Mouse (Mus musculus) MEL (cell line): Measurements from ENCODE around the gene Gm30191. TPM values are rescaled to one million over a fixed set of nuclear protein-coding genes. Genes with fewer than 3 reads are reported as not detected.

Source experiments
- DNase-seq: peaks from one replicate; pipeline ENCODE4 v3.0.0; 2011; ENCODE audit warnings: low read depth, low spot score
- H3K27ac ChIP-seq: 2 replicates; pipeline ENCODE4 v1.5.1; 2012; ENCODE audit warnings: low read depth, mild to moderate bottlenecking, control low read depth, low read length, moderate library complexity; ENCODE audit not compliant: control insufficient read depth
- H3K27me3 ChIP-seq, 2 experiments: fragments of 150-350 bp in 1 of 2; sonication (generic) in 1 of 2; 2 replicates each; pipeline ENCODE4 v1.6.1; 2012; ENCODE audit warnings: low read length in 2 of 2, mild to moderate bottlenecking in 2 of 2, improper control_type of control experiment in 1 of 2, moderate library complexity in 1 of 2; ENCODE audit not compliant: insufficient read depth in 2 of 2, control insufficient read depth in 1 of 2
- H3K36me3 ChIP-seq, 2 experiments: 2 replicates each; pipeline ENCODE4 v1.6.1; 2012 to 2014; ENCODE audit warnings: low read length in 2 of 2, improper control_type of control experiment in 1 of 2, inconsistent platforms in 1 of 2, mild to moderate bottlenecking in 1 of 2; ENCODE audit not compliant: insufficient read depth in 2 of 2, control insufficient read depth in 1 of 2
- H3K4me1 ChIP-seq, 2 experiments: fragments of 150-350 bp in 1 of 2; sonication (generic) in 1 of 2; 2 replicates each; pipeline ENCODE4 v1.6.1; 2012; ENCODE audit warnings: low read length in 2 of 2, improper control_type of control experiment in 1 of 2, mild to moderate bottlenecking in 1 of 2; ENCODE audit not compliant: insufficient read depth in 2 of 2, control insufficient read depth in 1 of 2
- H3K4me3 ChIP-seq, 2 experiments: fragments of 150-350 bp in 1 of 2; sonication (generic) in 1 of 2; 2 replicates each; pipeline ENCODE4 v1.5.1; 2012; ENCODE audit warnings: low read depth in 2 of 2, low read length in 2 of 2, mild to moderate bottlenecking in 2 of 2, moderate library complexity in 2 of 2, control low read depth in 1 of 2, improper control_type of control experiment in 1 of 2; ENCODE audit not compliant: control insufficient read depth in 1 of 2, insufficient read depth in 1 of 2
- H3K79me2 ChIP-seq: 2 replicates; pipeline ENCODE4 v1.6.1; 2012; ENCODE audit warnings: mild to moderate bottlenecking, low read length, moderate library complexity; ENCODE audit not compliant: control insufficient read depth, poor library complexity, insufficient read depth
- H3K9ac ChIP-seq: 2 replicates; pipeline ENCODE4 v1.6.1; 2012; ENCODE audit warnings: low read depth, mild to moderate bottlenecking, control low read depth, low read length, moderate library complexity; ENCODE audit not compliant: control insufficient read depth, poor library complexity, severe bottlenecking
- H3K9me3 ChIP-seq: fragments of 150-350 bp; sonication (generic); replicated peaks from 2 replicates; pipeline ENCODE4 v1.6.1; 2012; ENCODE audit warnings: mild to moderate bottlenecking, low read length, improper control_type of control experiment, moderate library complexity; ENCODE audit not compliant: insufficient read depth
- CHD1 ChIP-seq: IDR thresholded peaks from 2 replicates; pipeline ENCODE4 v1.6.1; 2012; ENCODE audit warnings: low read depth, mild to moderate bottlenecking, inconsistent platforms, low read length, improper control_type of control experiment
- CHD2 ChIP-seq: IDR thresholded peaks from 2 replicates; pipeline ENCODE4 v1.6.1; 2011; ENCODE audit warnings: low read length, improper control_type of control experiment
- CTCF ChIP-seq, 3 experiments: IDR thresholded peaks in 2 of 3; conservative IDR thresholded peaks in 1 of 3; 2 replicates each; pipeline ENCODE4 v1.5.1; 2011 to 2012; ENCODE audit warnings: low read length in 3 of 3, low read depth in 2 of 3, mild to moderate bottlenecking in 2 of 3, improper control_type of control experiment in 1 of 3, inconsistent platforms in 1 of 3, mixed read lengths in 1 of 3, moderate library complexity in 1 of 3; ENCODE audit not compliant: control insufficient read depth in 1 of 3, insufficient read depth in 1 of 3, poor library complexity in 1 of 3, severe bottlenecking in 1 of 3
- E2F4 ChIP-seq: IDR thresholded peaks from 2 replicates; pipeline ENCODE4 v1.6.1; 2011; ENCODE audit warnings: low read depth, low read length, improper control_type of control experiment, borderline replicate concordance
- ELF1 ChIP-seq: IDR thresholded peaks from 2 replicates; pipeline ENCODE4 v1.6.1; 2014; ENCODE audit warnings: low read depth, mild to moderate bottlenecking, inconsistent platforms, low read length, improper control_type of control experiment, moderate library complexity
- EP300 ChIP-seq, 2 experiments: IDR thresholded peaks; 2 replicates each; pipeline ENCODE4 v1.6.1; 2011; ENCODE audit warnings: improper control_type of control experiment in 2 of 2, low read length in 2 of 2, low read depth in 1 of 2, mild to moderate bottlenecking in 1 of 2
- ETS1 ChIP-seq: IDR thresholded peaks from 2 replicates; pipeline ENCODE4 v1.6.1; 2012; ENCODE audit warnings: low read depth, mild to moderate bottlenecking, inconsistent platforms, low read length, improper control_type of control experiment, moderate library complexity
- GABPA ChIP-seq: IDR thresholded peaks from 2 replicates; pipeline ENCODE4 v1.6.1; 2012; ENCODE audit warnings: low read depth, mild to moderate bottlenecking, inconsistent platforms, low read length, improper control_type of control experiment, moderate library complexity
- GATA1 ChIP-seq: IDR thresholded peaks from 2 replicates; pipeline ENCODE4 v1.6.1; 2011; ENCODE audit warnings: low read depth, low read length, improper control_type of control experiment
- KAT2A ChIP-seq: conservative IDR thresholded peaks from 2 replicates; pipeline ENCODE4 v1.6.1; 2012; ENCODE audit warnings: low read depth, low read length, improper control_type of control experiment, inconsistent platforms
- MEF2A ChIP-seq: IDR thresholded peaks from 2 replicates; pipeline ENCODE4 v1.6.1; 2014; ENCODE audit warnings: low read depth, mild to moderate bottlenecking, inconsistent platforms, low read length, improper control_type of control experiment; ENCODE audit not compliant: poor library complexity, insufficient replicate concordance, severe bottlenecking; ENCODE audit errors: extremely low read depth
- MXI1 ChIP-seq: IDR thresholded peaks from 2 replicates; pipeline ENCODE4 v1.6.1; 2011; ENCODE audit warnings: mild to moderate bottlenecking, low read depth, low read length, improper control_type of control experiment
- NELFE ChIP-seq: IDR thresholded peaks from 2 replicates; pipeline ENCODE4 v1.6.1; 2011; ENCODE audit warnings: low read depth, low read length, improper control_type of control experiment
- NRF1 ChIP-seq: IDR thresholded peaks from 2 replicates; pipeline ENCODE4 v1.6.1; 2014; ENCODE audit warnings: low read depth, mild to moderate bottlenecking, inconsistent platforms, low read length, improper control_type of control experiment, moderate library complexity; ENCODE audit not compliant: poor library complexity, insufficient read depth, severe bottlenecking
- POLR2A ChIP-seq, 2 experiments: IDR thresholded peaks; 2 replicates each; pipeline ENCODE4 v1.6.1; 2011 to 2012; ENCODE audit warnings: low read length in 2 of 2, mild to moderate bottlenecking in 2 of 2, control low read depth in 1 of 2, improper control_type of control experiment in 1 of 2, low read depth in 1 of 2, moderate library complexity in 1 of 2; ENCODE audit not compliant: control insufficient read depth in 1 of 2, insufficient read depth in 1 of 2, poor library complexity in 1 of 2
- POLR2AphosphoS2 ChIP-seq: IDR thresholded peaks from 2 replicates; pipeline ENCODE4 v1.6.1; 2011; ENCODE audit warnings: low read length, improper control_type of control experiment
- POLR2AphosphoS5 ChIP-seq: IDR thresholded peaks from 2 replicates; pipeline ENCODE4 v1.6.1; 2012; ENCODE audit warnings: low read depth, borderline replicate concordance, mild to moderate bottlenecking, inconsistent platforms, low read length, moderate library complexity, mixed read lengths
- RCOR1 ChIP-seq: IDR thresholded peaks from 2 replicates; pipeline ENCODE4 v1.6.1; 2012; ENCODE audit warnings: low read depth, mild to moderate bottlenecking, inconsistent platforms, low read length, improper control_type of control experiment
- SIN3A ChIP-seq: IDR thresholded peaks from 2 replicates; pipeline ENCODE4 v1.6.1; 2012; ENCODE audit warnings: low read length, improper control_type of control experiment, inconsistent platforms
- SMC3 ChIP-seq: IDR thresholded peaks from 2 replicates; pipeline ENCODE4 v1.6.1; 2011; ENCODE audit warnings: low read depth, low read length, improper control_type of control experiment
- TAL1 ChIP-seq: IDR thresholded peaks from 2 replicates; pipeline ENCODE4 v1.6.1; 2012; ENCODE audit warnings: mild to moderate bottlenecking, inconsistent platforms, low read length, moderate library complexity, mixed read lengths
- TBP ChIP-seq: IDR thresholded peaks from 2 replicates; pipeline ENCODE4 v1.8.0; 2011; ENCODE audit warnings: low read depth, low read length, improper control_type of control experiment
- TCF12 ChIP-seq: IDR thresholded peaks from 2 replicates; pipeline ENCODE4 v1.6.1; 2014; ENCODE audit warnings: low read depth, mild to moderate bottlenecking, inconsistent platforms, low read length, improper control_type of control experiment, moderate library complexity
- USF1 ChIP-seq: IDR thresholded peaks from 2 replicates; pipeline ENCODE4 v1.6.1; 2014; ENCODE audit warnings: low read depth, mild to moderate bottlenecking, inconsistent platforms, low read length, improper control_type of control experiment, moderate library complexity
- ZC3H11A ChIP-seq: IDR thresholded peaks from 2 replicates; pipeline ENCODE4 v1.6.1; 2012; ENCODE audit warnings: low read depth, mild to moderate bottlenecking, inconsistent platforms, low read length, improper control_type of control experiment
- ZKSCAN1 ChIP-seq: IDR thresholded peaks from 2 replicates; pipeline ENCODE4 v1.6.1; 2012; ENCODE audit warnings: low read depth, mild to moderate bottlenecking, inconsistent platforms, low read length, improper control_type of control experiment, moderate library complexity
- ZMIZ1 ChIP-seq: IDR thresholded peaks from 2 replicates; pipeline ENCODE4 v1.6.1; 2012; ENCODE audit warnings: low read depth, mild to moderate bottlenecking, inconsistent platforms, low read length, improper control_type of control experiment, moderate library complexity
- polyA plus RNA-seq, 2 experiments: library from polyadenylated mRNA; stranded (reverse) in 1 of 2; unstranded in 1 of 2; fragments of >175 nt in 1 of 2; fragments of >200 nt in 1 of 2; gene quantifications; 2 replicates each; pipeline versions ENCODE4 v1.2.1 to v1.2.4; 2012; ENCODE audit warnings: low replicate concordance in 2 of 2, low read depth in 1 of 2; ENCODE audit not compliant: insufficient read length in 2 of 2, insufficient read depth in 1 of 2, missing spikeins in 1 of 2
- total RNA-seq: library from RNA; depleted of rRNA; stranded (reverse); fragments of 300-350 nt; gene quantifications from 2 replicates; pipeline ENCODE4 v1.2.3, GENCODE M21; 2012

Gm30191 gene
- total and polyA plus RNA-seq, 3 experiments: not detected

- H3K9ac ChIP-seq: peak within 1 kb of the TSS; percentile 97
- H3K27ac ChIP-seq: no peak within 1 kb of the TSS
- peaks cover 10% of the 10 kb centered on the region for H3K79me2 ChIP-seq
- TF ChIP-seq POLR2A (IDR thresholded peaks at IDR 0.05; ENCODE audit: control insufficient read depth in 1 of 2, insufficient read depth in 1 of 2, low read depth in 1 of 2, low read length in 2 of 2, poor library complexity in 1 of 2) (peak in 1 of 2 experiments; percentile 30; a peak in 1 of 4 replicates), GABPA (no peak)
- TF ChIP-seq, all 39 proteins: peak for 1
- Histone ChIP-seq H3K9me3 (no peaks in the 10 kb centered on the region), H3K4me3 (peak within 1 kb of the TSS; percentile 74 to 99), H3K36me3 (peaks cover 0 to 3% of the 10 kb centered on the region in 2 experiments; a peak in 2 of 4 replicates), H3K27me3 (no peaks in the 10 kb centered on the region), H3K4me1 (peaks cover 0 to 16% of the 10 kb centered on the region in 2 experiments; a peak in 2 of 4 replicates)
- DNase-seq: no peak
These were observed 3.1 kb upstream of the Gm30191 start, which contains the start of gene E130218I03Rik for GRCm38 (mm10) chr4:134243516-134244250. E130218I03Rik (plus strand) TSS chr4:134243662.

DNA sequence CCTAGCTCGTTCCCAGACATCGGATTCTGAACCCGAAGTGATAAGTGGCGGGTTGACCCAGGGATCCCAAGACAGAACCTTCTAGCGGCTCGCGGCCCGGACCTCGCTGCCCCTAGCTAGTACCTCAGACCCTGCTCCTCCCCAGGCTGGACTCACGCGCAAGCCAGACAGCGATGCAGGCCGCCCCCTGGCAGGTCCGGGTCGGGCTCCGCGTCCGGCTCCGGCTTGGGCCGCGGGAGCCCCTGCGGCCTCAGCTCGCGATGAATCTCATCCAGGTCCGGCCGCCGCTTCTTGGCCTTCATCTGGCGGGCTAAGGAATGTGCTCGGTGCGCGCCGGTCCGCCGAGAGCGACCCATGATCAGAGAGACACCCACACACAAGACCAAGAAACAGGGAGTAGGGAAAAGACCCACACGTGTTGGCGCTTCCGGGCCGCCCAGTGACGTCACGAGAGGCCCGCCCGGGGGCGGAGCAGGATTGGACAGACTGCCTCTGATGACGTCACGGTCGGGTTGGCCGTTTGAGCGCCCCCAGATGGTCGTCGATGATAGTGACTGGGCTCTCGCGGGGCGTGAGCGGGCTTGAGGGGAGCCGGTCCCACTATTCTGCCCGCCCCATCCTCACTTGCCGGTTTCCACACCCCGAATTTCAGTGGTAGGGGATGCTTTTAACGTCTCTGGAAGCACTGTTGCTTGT, 1.4 kb upstream of the Gm30191 start, which contains the start of gene Zfp593:
Gene Zfp593, minus strand, starts transcription at position 445 of the 696 bp plus-strand sequence.
- Histone ChIP-seq H3K4me1 (peaks cover 2 to 17% of the 10 kb centered on the region in 2 experiments; a peak in 3 of 4 replicates), H3K9ac (peak within 1 kb of the TSS; percentile 97), H3K79me2 (peaks cover 10% of the 10 kb centered on the region), H3K9me3 (no peaks in the 10 kb centered on the region), H3K4me3 (peak within 1 kb of the TSS; percentile 74 to 99), H3K36me3 (peaks cover 0 to 3% of the 10 kb centered on the region in 2 experiments; a peak in 2 of 4 replicates), H3K27ac (peak within 1 kb of the TSS; percentile 40; the same call in 1 of the 2 replicates), H3K27me3 (no peaks in the 10 kb centered on the region)
- peak; percentile 94 for DNase-seq
- TF ChIP-seq ETS1 (peak; percentile 66; the same call in 1 of the 2 replicates), CHD2 (peak; percentile 34; the same call in 1 of the 2 replicates), TBP (peak; percentile 65), SIN3A (peak; percentile 98), ZC3H11A (no peak), NELFE (peak; percentile 85), TAL1 (peak; percentile 57), CTCF (IDR thresholded peaks at IDR 0.05 in 2 of 3, conservative IDR thresholded peaks at IDR 0.05 in 1 of 3; ENCODE audit: control insufficient read depth in 1 of 3, insufficient read depth in 1 of 3, low read depth in 2 of 3, low read length in 3 of 3, poor library complexity in 1 of 3, severe bottlenecking in 1 of 3) (peak; percentile 35 to 76 (median 72); a peak in 5 of 6 replicates), E2F4 (no peak), ZKSCAN1 (no peak), ZMIZ1 (no peak), USF1 (peak; percentile 60), NRF1 (no peak), TCF12 (peak; percentile 55; the same call in 1 of the 2 replicates), RCOR1 (no peak), SMC3 (peak; percentile 24; the same call in 1 of the 2 replicates), KAT2A (peak; percentile 50; the same call in 1 of the 2 replicates), CHD1 (no peak), POLR2AphosphoS5 (no peak), EP300 (IDR thresholded peaks at IDR 0.05; ENCODE audit: low read depth in 1 of 2, low read length in 2 of 2) (peak in 1 of 2 experiments; percentile 42; a peak in 1 of 4 replicates), POLR2AphosphoS2 (peak; percentile 82; the same call in 1 of the 2 replicates), ELF1 (peak; percentile 95), MXI1 (peak; percentile 99), GATA1 (0 out of 2 replicates have a peak, but pooled peaks have one; percentile 8), MEF2A (no peak), GABPA (0 out of 2 replicates have a peak, but pooled peaks have one; percentile 46)
